Mouse (Mus musculus): ENCODE measurements around the gene Onecut3.
A peak's percentile ranks its signal among the peaks of the same experiment; 100 is the strongest.

Onecut3 gene

GRCm38 (mm10) chr10:80494732-80495131 lies at the start of gene Onecut3:
Gene Onecut3 (plus strand): TSS chr10:80494835.
- DNase-seq, result no peak

DNA sequence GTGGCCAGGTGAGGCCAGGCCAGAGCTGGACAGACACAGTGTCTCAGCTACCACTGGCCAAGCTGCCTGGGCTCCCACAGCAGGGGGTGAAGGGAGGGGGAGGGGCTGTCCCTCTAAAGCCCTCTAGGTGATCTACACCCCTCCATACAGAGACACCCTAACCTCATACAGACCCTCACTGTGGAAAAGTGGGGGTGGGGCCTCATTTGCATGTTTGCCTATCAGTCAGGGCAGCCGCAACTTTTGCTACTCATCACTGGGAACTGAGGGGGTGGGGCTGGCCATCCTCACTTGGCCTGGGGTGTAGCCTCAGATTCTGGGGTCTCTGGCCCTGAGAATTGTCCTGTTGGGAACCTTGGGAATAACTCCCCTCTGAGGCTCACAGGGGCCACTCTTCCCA lies 49.6 kb upstream of the Onecut3 start:
- DNase-seq, result no peak

DNA sequence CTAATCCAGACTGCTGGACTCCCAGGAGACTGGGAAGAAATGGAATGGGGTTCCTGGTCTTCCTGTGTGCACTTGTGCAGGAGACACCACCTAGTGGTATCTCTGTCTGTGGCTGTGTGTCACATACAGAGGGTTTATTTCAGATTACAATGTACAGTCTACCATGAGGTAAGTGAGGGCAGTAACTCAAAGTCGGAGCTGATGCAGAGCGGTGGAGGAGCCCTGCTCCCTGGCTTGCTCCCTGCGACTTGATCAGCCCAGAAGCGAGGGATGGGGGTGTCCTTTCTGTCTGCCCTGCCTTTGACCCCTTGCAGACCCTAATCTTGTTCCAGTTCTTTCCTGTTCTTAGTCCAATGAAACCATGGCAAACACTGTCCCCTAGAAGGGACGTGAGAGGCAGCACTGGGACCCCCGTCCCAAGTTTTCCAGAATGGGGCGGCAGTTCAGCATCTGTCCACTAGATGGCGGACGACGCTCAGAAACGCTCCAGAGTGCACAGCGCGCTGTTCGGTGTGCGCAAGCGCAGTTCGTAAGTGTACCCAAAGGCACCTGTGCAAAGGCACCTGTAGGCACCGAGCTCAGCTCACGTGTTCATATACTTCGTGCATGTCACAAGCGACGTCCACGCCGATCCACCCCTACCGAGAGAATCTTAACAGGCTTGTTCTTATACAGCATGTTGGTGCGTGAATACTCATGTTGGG lies 48.6 kb upstream of the Onecut3 start:
- DNase-seq, result peak; percentile 84

GRCm38 (mm10) chr10:80450599-80450998 lies 44.0 kb upstream of the Onecut3 start:
- no peak for DNase-seq

- no peak for DNase-seq
These were observed 41.0 kb upstream of the Onecut3 start for GRCm38 (mm10) chr10:80453601-80454000.

DNA sequence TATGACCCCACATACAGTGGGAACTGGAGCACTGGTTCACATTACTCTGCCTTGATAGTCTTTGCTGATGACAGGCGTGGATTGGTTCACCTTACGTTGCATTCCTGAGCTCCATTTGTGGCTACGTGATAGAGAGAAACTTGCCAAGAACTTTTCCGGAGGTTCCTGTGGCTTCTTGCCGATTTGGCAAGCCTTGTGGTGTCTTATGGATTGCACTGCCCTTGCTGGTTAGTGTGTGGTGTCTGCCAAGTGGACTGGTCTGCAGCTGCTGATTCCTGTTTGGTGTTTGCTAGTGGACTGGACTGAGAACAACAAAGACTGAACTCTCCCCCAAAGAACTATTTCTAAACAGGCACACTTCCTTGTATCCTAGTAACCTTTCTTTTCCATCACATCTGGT lies 39.9 kb upstream of the Onecut3 start:
- DNase-seq, result no peak

DNA sequence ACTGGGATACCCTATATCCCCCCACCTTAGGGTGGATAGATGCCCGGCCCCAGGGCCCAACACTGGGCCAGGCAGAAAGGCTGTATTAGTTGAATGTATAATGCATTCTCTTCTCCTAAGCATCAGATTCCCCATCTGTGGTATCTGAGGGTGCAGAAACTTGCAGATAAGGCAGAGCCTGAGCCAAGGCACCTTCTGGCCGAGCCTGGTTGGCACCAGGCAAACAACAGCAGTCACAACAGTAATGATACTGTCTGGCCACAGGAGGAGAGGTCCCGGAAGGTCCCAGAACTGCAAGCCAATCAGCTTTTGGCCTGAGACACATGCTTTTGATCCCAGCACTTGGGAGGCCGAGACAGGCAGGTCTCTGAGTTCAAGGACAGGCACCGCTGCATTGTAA lies 38.9 kb upstream of the Onecut3 start:
- DNase-seq, result no peak

DNA sequence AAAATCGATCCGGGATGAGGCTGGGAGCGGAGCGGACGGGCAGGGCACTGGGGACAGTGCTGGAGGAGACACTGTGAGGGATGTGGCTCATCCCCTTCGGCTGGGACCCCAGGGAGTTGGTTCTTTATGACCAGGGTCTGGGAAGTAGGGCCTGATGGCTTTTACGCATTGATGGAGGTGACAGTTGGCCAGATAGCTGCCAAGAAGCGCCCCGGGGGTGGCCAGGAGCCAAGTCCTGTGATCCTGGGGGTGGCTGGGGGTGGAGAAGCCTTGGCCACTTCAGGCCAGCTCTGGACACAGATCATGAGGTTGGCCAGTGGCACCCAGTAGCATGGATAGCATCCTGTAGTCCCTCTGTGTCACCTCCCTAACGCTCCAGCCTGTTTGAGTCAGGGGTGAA lies 35.4 kb upstream of the Onecut3 start:
- no peak for DNase-seq

DNA sequence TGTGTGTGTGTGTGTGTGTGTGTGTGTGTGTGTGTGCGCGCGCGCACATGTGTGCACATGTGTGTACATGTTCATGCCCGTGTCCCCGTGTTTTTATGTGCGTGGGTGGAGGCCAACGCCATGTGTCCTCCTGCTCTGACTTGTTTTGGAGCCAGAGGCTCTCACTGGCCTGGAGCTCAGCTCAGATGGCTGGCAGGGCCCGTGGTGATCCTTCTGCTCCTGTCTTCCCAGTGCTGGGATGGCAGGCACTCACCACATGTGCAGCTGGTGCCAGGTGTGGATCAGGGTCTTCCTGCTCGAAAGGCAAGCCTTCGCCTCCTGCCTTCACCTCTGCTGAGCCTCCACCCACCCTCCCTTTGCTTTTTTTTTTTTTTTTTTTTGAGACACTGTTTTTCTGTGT lies 35.0 kb upstream of the Onecut3 start:
- no peak for DNase-seq

GRCm38 (mm10) chr10:80460324-80460723 lies 34.3 kb upstream of the Onecut3 start:
- no peak for DNase-seq

GRCm38 (mm10) chr10:80461346-80461745 lies 33.3 kb upstream of the Onecut3 start:
- DNase-seq, result no peak

DNA sequence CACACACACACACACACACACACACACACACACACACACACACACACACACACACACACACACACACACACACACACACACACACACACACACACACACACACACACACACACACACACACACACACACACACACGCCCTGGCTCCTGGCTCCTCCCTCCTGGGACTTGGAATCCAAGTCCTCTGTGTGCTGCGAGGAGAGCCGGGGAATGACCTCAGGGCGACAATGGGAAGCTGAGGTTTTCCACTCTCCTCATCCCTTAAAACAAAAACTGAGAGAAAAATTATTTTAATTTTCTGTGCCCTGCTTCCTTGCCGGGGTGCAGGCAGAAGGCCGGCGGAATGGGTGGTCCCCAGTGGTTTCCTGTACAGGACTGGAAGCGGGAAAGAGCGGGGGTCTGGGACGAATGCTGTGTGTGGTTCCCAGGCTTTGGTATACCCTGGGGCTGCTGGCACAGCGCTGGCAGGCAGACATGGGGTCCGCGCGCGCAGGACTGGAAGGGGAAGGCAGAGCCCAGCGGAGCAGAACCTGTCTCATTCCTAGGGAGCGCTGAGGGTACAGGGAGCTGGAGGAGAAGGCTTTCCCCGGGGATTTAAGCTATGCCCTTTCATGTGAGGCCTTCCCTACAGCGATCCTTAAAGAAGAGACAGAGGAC lies 30.1 kb upstream of the Onecut3 start:
- DNase-seq, result no peak

- no peak for DNase-seq
These were observed 29.6 kb upstream of the Onecut3 start for GRCm38 (mm10) chr10:80465066-80465465.

GRCm38 (mm10) chr10:80475290-80475959 lies 19.2 kb upstream of the Onecut3 start:
- DNase-seq, result peak; percentile 88

GRCm38 (mm10) chr10:80478531-80478930 lies 16.1 kb upstream of the Onecut3 start:
- no peak for DNase-seq

- DNase-seq, result no peak
These were observed 13.6 kb upstream of the Onecut3 start for GRCm38 (mm10) chr10:80481002-80481401.

- DNase-seq, result no peak
These were observed 7.7 kb upstream of the Onecut3 start for GRCm38 (mm10) chr10:80486862-80487379.

GRCm38 (mm10) chr10:80490051-80490450 lies 4.6 kb upstream of the Onecut3 start:
- no peak for DNase-seq

GRCm38 (mm10) chr10:80495901-80496300 lies 1.3 kb downstream of the Onecut3 start:
- DNase-seq, result no peak

DNA sequence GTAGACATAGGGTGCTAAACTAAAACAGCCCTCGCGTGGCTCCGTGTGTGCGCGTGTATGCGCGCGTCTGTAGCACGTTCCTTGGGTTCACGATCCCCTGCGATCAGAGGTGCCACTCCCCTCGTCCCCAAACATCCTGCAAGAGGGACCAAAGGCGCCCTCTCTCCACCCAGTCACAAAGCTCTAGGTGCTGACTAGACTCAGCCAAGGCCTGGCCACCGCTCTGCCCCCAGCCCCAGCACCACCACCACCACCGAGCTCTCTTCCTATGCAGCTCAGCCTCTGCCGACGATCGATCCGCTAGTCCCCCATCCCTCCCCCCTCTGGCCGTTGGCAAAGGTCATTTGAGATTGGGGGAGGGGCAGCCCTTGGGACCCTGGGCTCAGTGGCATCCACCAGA lies 1.8 kb downstream of the Onecut3 start:
- no peak for DNase-seq

- no peak for DNase-seq
These were observed 7.7 kb downstream of the Onecut3 start for GRCm38 (mm10) chr10:80502291-80502690.

- DNase-seq, result no peak
These were observed 8.2 kb downstream of the Onecut3 start for GRCm38 (mm10) chr10:80502819-80503314.

DNA sequence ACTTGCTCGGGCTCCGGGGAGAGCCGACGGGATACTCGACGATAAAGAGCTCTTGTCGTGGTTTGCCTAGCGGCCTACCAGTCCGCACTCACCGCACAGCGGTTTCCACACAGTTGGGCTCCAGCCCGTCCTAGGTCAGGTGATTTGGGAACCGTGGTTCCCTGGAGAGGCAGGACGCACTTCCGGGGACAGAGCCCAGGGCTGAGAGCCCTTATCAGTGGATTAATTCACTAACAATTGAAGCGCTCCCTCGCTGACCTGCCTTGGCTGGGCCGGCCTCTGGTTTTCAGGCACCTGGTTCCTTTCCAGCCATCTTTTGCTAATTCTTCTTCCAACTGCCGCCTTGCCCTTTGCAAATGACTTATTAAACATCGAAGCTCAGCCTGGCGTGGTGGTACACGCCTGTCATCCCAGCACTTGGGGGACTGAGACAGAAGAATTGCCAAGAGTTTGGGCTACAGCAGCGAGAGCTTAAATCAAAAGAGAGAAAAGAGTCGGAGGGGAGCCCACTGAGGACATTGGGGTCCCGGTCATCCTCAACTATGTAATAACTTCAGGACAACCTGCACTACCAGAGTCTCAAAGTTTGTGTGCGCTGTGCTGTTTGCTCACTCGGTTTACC lies 9.1 kb downstream of the Onecut3 start:
- DNase-seq, result no peak
